Mouse (Mus musculus) ovary, adult 10 weeks (tissue): ENCODE results near the gene Zbtb20. TPM values are rescaled to one million over a fixed set of nuclear protein-coding genes. Genes with fewer than 3 reads are reported as not detected.

Experiments used
- polyA plus RNA-seq: library from polyadenylated mRNA; stranded (reverse); fragments of 350-450 nt; fragmentation: Illumina TruSeq; extraction: RNeasy Lipid Tissue Mini Kit (QIAGEN cat#74804); gene quantifications from one replicate; pipeline ENCODE4 v1.2.3, GENCODE M21; 2014

Gene Zbtb20
- polyA plus RNA-seq: 112 TPM

DNA sequence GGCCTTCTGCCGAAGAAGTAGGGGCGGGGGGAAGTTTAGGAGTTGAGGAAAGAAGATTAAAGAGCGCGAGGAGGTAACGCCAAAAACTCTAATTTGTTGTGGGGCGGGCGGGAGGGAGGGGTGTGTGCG is at the start of gene Zbtb20:
Gene Zbtb20, plus strand, starts transcription at position 30 of the 129 bp plus-strand sequence.

DNA sequence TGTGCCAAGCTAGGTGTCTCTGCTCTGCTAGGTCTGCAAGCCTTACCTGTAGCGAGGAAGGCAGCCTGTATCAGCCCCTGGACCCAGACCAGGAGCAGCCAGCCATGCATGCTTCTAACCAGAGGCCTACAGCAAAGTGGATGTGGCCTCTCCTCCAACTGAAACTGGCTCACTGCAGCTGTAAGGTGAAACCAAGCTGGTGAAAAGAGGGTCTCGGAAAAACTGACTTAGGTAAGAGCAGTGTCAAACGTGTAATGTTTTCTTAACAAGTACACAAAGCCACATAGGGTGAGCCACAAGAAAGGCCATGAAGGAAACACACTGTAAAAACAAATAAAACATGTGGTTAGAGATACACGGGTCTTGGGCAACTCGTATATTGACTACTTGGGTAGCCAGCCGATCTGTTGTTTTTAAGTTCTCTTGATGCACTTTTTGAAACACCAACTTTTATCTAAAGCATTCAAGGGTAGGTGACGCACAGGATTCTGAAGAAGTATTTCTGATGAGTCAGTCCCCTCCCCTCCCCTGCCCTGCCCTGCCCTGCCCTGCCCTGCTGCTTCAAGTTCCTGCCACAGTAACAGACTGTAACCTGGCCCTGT is 788.4 kb downstream of the Zbtb20 start, which contains the start of gene Tigit:
Gene Tigit, minus strand, starts transcription at position 169 of the 602 bp plus-strand sequence.

